Mouse (Mus musculus): ENCODE data around the gene Rcl1. TPM values are rescaled to one million over a fixed set of nuclear protein-coding genes. Genes with fewer than 3 reads are reported as not detected.

Rcl1 gene
- polyA plus RNA-seq, 1 experiment: 16.5 TPM

DNA sequence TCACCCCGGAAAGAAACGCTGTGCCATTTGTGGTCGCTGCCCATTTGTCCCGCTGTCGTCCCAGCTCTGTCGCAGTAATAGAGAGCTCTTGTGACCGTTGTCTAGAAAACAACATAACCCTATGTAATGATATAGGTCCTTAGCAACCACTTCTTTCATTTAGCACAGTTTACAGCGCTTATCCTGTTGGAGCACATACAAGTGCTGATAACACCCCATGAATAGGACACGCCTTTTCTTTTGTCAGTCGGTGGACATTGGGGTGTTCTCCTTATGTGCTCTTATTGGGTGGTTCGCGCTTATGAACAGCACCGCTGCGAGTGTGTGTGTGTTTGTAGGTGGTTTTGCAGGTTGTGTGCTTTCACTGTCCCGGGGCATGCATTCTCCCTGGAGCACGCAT lies 39.8 kb downstream of the Rcl1 start:
- Histone ChIP-seq H3K27ac (ENCODE audit: insufficient read depth, low read length) (no peak overlapping the region), H3K4me1 (ENCODE audit: control insufficient read depth, insufficient read depth, low read length) (peaks cover 3% of the 10 kb centered on the region; the same call in 1 of the 2 replicates), H3K4me3 (ENCODE audit: insufficient read depth, low read length) (no peak overlapping the region)
- no peak for TF ChIP-seq POLR2A (IDR thresholded peaks at IDR 0.05; ENCODE audit: extremely low read depth, insufficient read depth, low read length)
- TF ChIP-seq CTCF (IDR thresholded peaks at IDR 0.05; ENCODE audit: extremely low read depth, insufficient read depth, low read length): no peak

DNA sequence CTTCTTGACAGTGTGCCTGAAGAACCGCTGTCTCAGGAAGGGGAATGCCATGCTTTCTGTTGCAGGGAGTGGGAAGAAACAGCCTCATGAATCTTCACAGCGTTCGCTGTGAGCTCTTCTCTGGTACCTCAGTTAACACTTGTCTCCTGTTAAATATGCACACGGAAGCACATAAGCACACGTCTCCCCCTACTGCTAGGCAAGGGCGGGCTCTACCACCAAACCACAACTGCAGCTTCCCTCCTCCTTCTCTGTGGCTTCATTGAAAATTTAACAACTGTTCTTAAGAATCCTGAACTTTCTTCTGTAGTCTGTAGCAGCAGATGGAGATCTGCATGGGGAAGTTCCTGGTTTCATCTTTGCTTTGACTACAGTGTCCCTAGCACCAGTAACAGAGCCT lies 41.1 kb downstream of the Rcl1 start:
- no peak for TF ChIP-seq POLR2A (IDR thresholded peaks at IDR 0.05; ENCODE audit: extremely low read depth, insufficient read depth, low read length)
- TF ChIP-seq CTCF (IDR thresholded peaks at IDR 0.05; ENCODE audit: extremely low read depth, insufficient read depth, low read length): no peak
- H3K4me1 ChIP-seq (ENCODE audit: control insufficient read depth, insufficient read depth, low read length): peaks cover 3% of the 10 kb centered on the region; the same call in 1 of the 2 replicates
- H3K4me3 ChIP-seq (ENCODE audit: insufficient read depth, low read length): no peak overlapping the region
- H3K27ac ChIP-seq (ENCODE audit: insufficient read depth, low read length): no peak overlapping the region

DNA sequence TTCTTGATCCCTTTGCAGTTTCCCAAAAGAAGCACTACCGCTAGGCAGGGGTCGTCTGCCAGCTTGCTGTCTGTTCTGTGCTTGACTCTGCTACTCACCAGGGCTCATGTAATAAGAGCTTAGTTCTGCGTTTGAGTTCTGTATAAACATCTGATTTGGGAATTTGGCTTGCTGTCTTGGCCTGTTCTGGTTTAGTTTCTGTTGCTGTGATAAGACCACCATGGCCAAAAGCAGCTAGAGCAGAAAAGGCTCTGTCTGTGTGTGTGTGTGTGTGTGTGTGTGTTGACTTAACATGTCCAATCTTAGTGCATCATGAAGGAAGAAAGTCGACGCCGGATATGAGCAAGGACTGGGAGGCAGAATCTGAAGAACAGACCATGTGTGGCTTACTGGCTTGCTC lies 44.2 kb downstream of the Rcl1 start:
- TF ChIP-seq POLR2A (IDR thresholded peaks at IDR 0.05; ENCODE audit: extremely low read depth, insufficient read depth, low read length): no peak
- no peak for TF ChIP-seq CTCF (IDR thresholded peaks at IDR 0.05; ENCODE audit: extremely low read depth, insufficient read depth, low read length)
- Histone ChIP-seq H3K27ac (ENCODE audit: insufficient read depth, low read length) (no peak overlapping the region), H3K4me3 (ENCODE audit: insufficient read depth, low read length) (no peak overlapping the region), H3K4me1 (ENCODE audit: control insufficient read depth, insufficient read depth, low read length) (peaks cover 3% of the 10 kb centered on the region; the same call in 1 of the 2 replicates)

DNA sequence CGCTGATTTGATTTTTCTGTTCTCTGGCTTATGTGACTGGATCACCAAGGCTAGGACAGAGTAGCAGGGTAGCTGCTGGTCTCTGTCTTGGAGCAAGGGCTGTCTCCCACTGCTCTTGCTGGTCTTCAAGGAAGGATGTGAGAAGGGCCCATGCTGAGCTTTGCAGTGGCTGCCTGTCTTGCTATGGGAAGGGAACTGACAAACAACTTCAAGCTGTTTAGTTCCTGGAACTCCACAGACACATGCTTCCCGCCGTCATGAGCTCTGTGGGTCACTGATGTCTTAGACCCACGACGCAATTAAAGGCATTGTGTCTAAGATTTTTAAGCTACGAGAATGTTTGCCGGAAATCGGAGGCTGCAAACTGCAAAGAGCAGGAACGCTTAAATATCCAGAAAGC lies 45.6 kb downstream of the Rcl1 start:
- Histone ChIP-seq H3K4me1 (ENCODE audit: control insufficient read depth, insufficient read depth, low read length) (peaks cover 3% of the 10 kb centered on the region; the same call in 1 of the 2 replicates), H3K27ac (ENCODE audit: insufficient read depth, low read length) (no peak overlapping the region), H3K4me3 (ENCODE audit: insufficient read depth, low read length) (no peak overlapping the region)
- no peak for TF ChIP-seq CTCF (IDR thresholded peaks at IDR 0.05; ENCODE audit: extremely low read depth, insufficient read depth, low read length)
- TF ChIP-seq POLR2A (IDR thresholded peaks at IDR 0.05; ENCODE audit: extremely low read depth, insufficient read depth, low read length): no peak

DNA sequence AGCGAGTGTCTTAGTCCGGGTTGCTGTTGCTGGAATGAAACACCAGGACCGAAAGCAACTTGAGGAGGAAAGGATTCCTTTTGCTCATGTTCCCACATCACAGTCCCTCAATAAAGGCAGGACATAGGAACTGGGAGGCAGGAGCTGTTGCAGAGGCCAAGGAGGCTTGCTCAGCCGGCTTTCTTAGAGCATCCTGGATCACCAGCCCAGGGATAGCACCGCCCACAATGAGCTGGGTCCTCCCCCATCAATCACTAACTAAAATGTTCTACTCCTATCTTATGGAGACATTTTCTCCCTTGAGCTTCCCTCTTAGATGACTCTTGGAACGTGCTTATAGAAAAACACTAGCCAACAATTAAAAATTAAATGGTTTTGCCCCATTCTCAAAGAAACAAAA lies 48.4 kb downstream of the Rcl1 start:
- Histone ChIP-seq H3K27ac (ENCODE audit: insufficient read depth, low read length) (no peak overlapping the region), H3K4me3 (ENCODE audit: insufficient read depth, low read length) (no peak overlapping the region), H3K4me1 (ENCODE audit: control insufficient read depth, insufficient read depth, low read length) (0 out of 2 replicates have a peak, but pooled peaks cover 1% of the 10 kb centered on the region)
- TF ChIP-seq CTCF (IDR thresholded peaks at IDR 0.05; ENCODE audit: extremely low read depth, insufficient read depth, low read length) (no peak), POLR2A (IDR thresholded peaks at IDR 0.05; ENCODE audit: extremely low read depth, insufficient read depth, low read length) (no peak)

DNA sequence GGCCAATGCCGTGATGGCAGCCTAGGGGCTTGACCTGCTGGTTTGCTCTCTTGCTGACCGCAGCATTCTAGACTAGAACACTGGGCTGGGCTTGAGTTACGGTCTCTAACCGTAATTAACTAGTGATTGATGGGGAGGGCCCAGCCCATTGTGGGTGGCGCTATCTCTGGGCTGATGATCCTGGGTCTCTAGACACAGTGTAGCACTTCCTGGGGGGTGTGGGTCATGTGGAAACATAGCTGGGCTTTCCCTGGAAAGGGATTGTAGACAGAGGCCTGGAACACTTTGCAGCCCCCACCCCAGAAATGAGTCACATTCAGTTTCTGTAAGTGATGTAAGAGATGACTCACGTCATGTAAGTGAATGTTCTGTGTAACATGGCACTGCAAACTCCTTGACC lies 48.9 kb downstream of the Rcl1 start:
- H3K4me1 ChIP-seq (ENCODE audit: control insufficient read depth, insufficient read depth, low read length): 0 out of 2 replicates have a peak, but pooled peaks cover 1% of the 10 kb centered on the region
- TF ChIP-seq POLR2A (IDR thresholded peaks at IDR 0.05; ENCODE audit: extremely low read depth, insufficient read depth, low read length) (no peak), CTCF (IDR thresholded peaks at IDR 0.05; ENCODE audit: extremely low read depth, insufficient read depth, low read length) (no peak)
- H3K4me3 ChIP-seq (ENCODE audit: insufficient read depth, low read length): no peak overlapping the region
- H3K27ac ChIP-seq (ENCODE audit: insufficient read depth, low read length): no peak overlapping the region

DNA sequence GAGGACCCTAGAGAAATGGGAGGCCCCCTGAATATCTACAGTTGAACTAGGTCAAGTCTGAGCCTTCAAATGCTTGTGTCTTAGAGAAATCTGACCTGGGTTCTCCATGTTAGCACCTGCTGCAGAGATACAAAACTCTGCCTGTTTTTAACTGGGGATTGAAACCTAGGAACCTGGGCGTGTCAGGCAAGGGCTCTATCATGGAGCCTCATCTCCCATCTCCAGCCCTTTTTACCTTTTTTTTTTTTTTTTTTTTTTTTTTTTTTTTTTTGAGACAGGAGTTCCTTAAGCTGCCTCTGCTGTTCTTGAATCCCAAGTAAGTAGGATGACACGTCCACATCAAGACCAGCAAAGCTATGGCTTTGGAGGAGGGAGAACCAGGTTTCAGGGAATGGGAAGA lies 50.3 kb downstream of the Rcl1 start:
- TF ChIP-seq POLR2A (IDR thresholded peaks at IDR 0.05; ENCODE audit: extremely low read depth, insufficient read depth, low read length): no peak
- no peak for TF ChIP-seq CTCF (IDR thresholded peaks at IDR 0.05; ENCODE audit: extremely low read depth, insufficient read depth, low read length)
- Histone ChIP-seq H3K4me3 (ENCODE audit: insufficient read depth, low read length) (no peak overlapping the region), H3K27ac (ENCODE audit: insufficient read depth, low read length) (no peak overlapping the region), H3K4me1 (ENCODE audit: control insufficient read depth, insufficient read depth, low read length) (no peaks in the 10 kb centered on the region)

DNA sequence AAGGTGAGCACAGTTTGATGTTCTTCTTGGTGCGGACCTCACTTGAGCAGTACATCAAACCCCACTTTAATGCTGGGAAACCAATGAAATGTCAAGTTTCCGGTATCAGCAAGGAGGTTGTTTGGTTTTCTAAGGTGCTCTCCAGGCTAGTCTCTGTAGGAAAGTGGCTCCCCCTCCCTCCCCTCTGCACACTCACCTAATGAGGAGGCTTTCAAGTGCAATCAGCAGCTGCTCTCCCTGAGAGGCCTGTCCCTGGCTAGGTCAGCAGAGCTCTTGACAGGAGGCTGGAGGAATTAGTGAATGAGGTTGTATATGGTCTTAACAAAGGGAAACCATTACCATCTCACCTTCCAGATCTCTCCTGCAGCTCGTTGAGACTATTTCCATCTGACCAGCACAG lies 54.4 kb downstream of the Rcl1 start:
- TF ChIP-seq CTCF (IDR thresholded peaks at IDR 0.05; ENCODE audit: extremely low read depth, insufficient read depth, low read length) (no peak), POLR2A (IDR thresholded peaks at IDR 0.05; ENCODE audit: extremely low read depth, insufficient read depth, low read length) (no peak)

DNA sequence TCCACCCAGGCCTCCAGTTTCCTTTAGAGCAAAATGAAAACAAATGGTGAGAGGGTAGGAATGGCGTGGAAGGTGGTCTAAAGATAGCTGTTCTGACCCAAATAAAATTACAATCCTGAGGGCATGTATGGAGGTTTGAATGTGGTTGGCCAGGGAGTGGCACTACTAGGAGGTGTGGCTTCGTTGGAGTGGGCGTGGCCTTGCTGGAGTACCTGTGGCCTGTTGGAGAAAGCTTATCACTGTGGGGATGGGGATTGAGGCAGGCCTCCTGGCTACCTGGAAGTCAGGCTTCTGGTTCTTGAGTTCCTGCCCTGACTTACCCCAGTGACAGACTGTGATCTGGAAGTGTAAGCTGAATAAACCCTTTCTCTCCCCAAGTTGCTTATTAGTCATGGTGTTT lies 55.2 kb downstream of the Rcl1 start:
- Histone ChIP-seq H3K27ac (ENCODE audit: insufficient read depth, low read length) (no peak overlapping the region), H3K4me3 (ENCODE audit: insufficient read depth, low read length) (no peak overlapping the region), H3K4me1 (ENCODE audit: control insufficient read depth, insufficient read depth, low read length) (no peaks in the 10 kb centered on the region)
- no peak for TF ChIP-seq POLR2A (IDR thresholded peaks at IDR 0.05; ENCODE audit: extremely low read depth, insufficient read depth, low read length)
- TF ChIP-seq CTCF (IDR thresholded peaks at IDR 0.05; ENCODE audit: extremely low read depth, insufficient read depth, low read length): no peak

More for the DNA sequence above, 54.4 kb downstream of the Rcl1 start:
- H3K27ac ChIP-seq (ENCODE audit: insufficient read depth, low read length): no peak overlapping the region
- no peak overlapping the region for H3K4me3 ChIP-seq (ENCODE audit: insufficient read depth, low read length)
- no peaks in the 10 kb centered on the region for H3K4me1 ChIP-seq (ENCODE audit: control insufficient read depth, insufficient read depth, low read length)

DNA sequence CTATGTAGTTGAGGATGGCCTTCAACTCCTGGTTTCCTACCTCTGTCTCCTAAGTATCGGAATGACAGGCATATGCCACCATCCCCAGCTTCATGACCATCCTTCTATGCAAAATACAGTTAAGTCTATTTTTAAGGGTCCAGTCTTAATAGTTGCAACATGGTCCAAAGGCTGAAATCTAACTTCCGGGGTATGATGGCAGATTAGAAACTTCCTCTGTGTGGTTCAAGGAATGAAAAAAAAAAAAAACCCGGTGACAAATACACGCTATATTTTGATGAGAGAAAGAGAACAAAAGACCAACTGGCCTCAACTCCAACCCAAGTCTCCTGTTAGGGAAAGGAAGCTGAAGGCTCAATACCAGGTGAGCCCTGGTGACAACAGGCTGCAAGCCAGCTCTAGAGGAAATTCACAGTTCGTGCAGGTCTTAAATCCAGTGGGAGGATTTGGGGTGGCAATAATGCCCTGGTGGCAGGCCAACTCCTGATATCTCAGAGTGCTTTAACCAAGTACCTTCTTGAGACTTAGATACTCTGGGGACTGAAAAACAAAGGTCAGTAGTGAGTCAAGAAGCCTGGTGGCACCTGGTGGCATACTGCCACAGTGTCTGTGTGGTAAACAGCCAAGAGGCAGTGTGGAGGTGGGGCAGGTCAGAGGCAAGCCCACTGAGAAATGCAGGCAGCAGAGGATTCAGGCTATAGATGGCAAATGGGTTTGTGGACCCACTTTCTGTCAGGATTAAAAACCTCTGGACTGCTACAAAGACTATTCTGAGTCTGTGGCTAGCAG lies 56.7 kb downstream of the Rcl1 start:
- Histone ChIP-seq H3K27ac (ENCODE audit: insufficient read depth, low read length) (no peak overlapping the region), H3K4me1 (ENCODE audit: control insufficient read depth, insufficient read depth, low read length) (no peaks in the 10 kb centered on the region), H3K4me3 (ENCODE audit: insufficient read depth, low read length) (no peak overlapping the region)
- TF ChIP-seq CTCF (IDR thresholded peaks at IDR 0.05; ENCODE audit: extremely low read depth, insufficient read depth, low read length): no peak
- no peak for TF ChIP-seq POLR2A (IDR thresholded peaks at IDR 0.05; ENCODE audit: extremely low read depth, insufficient read depth, low read length)
